Mouse (Mus musculus): ENCODE measurements around the gene Zfp956. TPM values are rescaled to one million over a fixed set of nuclear protein-coding genes. Genes with fewer than 3 reads are reported as not detected.

Zfp956 gene
- polyA plus RNA-seq (2015; fragmentation: Illumina TruSeq; extraction: RNeasy Lipid Tissue Mini Kit (QIAGEN cat#74804); ENCODE audit: low read depth, low replicate concordance) = 16.6 TPM

DNA sequence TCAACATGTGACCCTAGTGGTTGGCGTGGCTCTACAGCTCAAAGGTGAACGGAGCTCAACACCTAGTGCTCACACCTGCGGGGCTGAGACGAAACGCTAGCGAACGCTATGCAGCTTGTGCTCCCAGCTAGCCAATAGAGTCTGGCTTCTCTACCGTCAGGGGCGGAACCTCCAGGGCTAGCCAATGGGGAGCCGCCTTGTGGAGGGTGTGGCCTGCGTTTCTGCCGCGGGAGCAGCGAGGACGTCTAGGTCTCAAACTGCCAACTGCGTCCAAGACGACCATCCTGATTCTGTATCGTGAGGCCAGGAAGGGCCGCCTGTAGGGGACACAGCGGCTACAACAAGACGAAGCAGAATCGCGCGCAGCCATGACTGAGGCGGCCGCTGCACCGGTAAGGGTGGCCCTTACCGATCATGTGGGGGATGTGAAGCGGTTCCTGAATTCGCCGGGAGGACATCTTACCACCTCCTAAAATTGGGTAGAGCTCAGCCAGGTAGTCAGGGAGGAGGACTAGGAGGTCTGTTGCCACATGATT, at the start of gene Zfp956:
Zfp956 (plus strand) TSS at position 200 of the 536 bp plus-strand sequence.

DNA sequence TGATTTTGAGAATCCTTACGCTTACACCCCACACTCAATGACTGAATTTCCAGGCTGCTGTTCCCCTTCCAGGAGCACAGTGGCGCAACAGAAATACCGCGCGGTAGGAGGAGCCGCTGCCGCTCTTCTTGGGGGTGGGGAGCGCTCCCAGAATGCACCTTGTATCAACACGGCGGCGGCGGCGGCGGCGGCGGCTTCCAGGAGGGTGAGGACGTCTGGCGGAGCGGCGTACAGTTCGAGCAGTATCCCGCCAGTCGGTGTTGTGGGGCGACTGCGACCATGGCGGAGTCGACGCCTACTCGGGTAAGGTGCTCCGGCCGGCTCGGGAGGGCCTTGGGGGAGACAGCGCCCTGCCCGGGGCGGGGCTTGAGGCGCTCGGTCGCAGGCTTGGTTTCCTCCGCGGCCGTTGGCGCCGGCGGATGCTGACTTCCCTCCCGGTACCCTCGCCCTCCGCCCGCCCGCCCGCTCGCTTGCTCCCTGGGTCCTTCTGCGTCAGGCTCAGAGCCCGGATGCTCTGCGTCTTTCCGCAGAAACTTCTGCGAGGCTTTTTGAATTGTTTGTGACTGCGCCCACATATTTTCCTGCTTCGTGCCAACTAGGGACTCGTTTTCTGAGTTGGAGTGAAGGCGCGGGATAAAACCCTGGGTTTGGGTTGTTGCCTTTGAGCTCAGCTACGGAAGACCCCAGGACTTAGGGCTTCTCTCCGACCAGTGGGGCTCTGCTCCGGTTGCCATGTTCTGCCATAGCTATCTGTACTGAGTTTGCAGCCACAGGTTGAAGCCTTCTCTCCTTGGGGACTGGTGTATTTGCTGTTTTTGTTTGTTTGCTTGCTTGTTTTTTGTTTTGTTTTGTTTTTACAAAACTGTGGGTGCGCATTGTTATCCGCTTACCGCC, 32.5 kb upstream of the Zfp956 start, which contains the start of gene Zfp212:
Zfp212 (plus strand) TSS at position 30 of the 894 bp plus-strand sequence.

Other genes with a start within 250 kb of the Zfp956 start
- gene Pdia4, start 140.0 kb upstream of the Zfp956 start, polyA plus RNA-seq (2015; fragmentation: Illumina TruSeq; extraction: RNeasy Lipid Tissue Mini Kit (QIAGEN cat#74804); ENCODE audit: low read depth, low replicate concordance) = 43.0 TPM
- gene Zfp786, start 122.5 kb upstream of the Zfp956 start, polyA plus RNA-seq (2015; fragmentation: Illumina TruSeq; extraction: RNeasy Lipid Tissue Mini Kit (QIAGEN cat#74804); ENCODE audit: low read depth, low replicate concordance) = 3.2 TPM
- gene Zfp398, start 117.7 kb upstream of the Zfp956 start, polyA plus RNA-seq (2015; fragmentation: Illumina TruSeq; extraction: RNeasy Lipid Tissue Mini Kit (QIAGEN cat#74804); ENCODE audit: low read depth, low replicate concordance) = 11.1 TPM
- 6.8 TPM for gene Zfp282, start 76.2 kb upstream of the Zfp956 start, polyA plus RNA-seq (2015; fragmentation: Illumina TruSeq; extraction: RNeasy Lipid Tissue Mini Kit (QIAGEN cat#74804); ENCODE audit: low read depth, low replicate concordance)
- gene Zfp212, start 32.9 kb upstream of the Zfp956 start, polyA plus RNA-seq (2015; fragmentation: Illumina TruSeq; extraction: RNeasy Lipid Tissue Mini Kit (QIAGEN cat#74804); ENCODE audit: low read depth, low replicate concordance) = 10.9 TPM
- gene Zfp777, start 95.5 kb downstream of the Zfp956 start, polyA plus RNA-seq (2015; fragmentation: Illumina TruSeq; extraction: RNeasy Lipid Tissue Mini Kit (QIAGEN cat#74804); ENCODE audit: low read depth, low replicate concordance) = 21.3 TPM
- gene Zfp746, start 133.2 kb downstream of the Zfp956 start, polyA plus RNA-seq (2015; fragmentation: Illumina TruSeq; extraction: RNeasy Lipid Tissue Mini Kit (QIAGEN cat#74804); ENCODE audit: low read depth, low replicate concordance) = 18.6 TPM

Data from brain, adult 10 weeks (tissue).